Mouse (Mus musculus) thymus, postnatal 14 days (tissue): ENCODE data around the gene Slc27a5.

ENCODE experiments used
- DNase-seq: peaks from one replicate; pipeline ENCODE4 v3.0.0; 2021

The Slc27a5 gene

DNA sequence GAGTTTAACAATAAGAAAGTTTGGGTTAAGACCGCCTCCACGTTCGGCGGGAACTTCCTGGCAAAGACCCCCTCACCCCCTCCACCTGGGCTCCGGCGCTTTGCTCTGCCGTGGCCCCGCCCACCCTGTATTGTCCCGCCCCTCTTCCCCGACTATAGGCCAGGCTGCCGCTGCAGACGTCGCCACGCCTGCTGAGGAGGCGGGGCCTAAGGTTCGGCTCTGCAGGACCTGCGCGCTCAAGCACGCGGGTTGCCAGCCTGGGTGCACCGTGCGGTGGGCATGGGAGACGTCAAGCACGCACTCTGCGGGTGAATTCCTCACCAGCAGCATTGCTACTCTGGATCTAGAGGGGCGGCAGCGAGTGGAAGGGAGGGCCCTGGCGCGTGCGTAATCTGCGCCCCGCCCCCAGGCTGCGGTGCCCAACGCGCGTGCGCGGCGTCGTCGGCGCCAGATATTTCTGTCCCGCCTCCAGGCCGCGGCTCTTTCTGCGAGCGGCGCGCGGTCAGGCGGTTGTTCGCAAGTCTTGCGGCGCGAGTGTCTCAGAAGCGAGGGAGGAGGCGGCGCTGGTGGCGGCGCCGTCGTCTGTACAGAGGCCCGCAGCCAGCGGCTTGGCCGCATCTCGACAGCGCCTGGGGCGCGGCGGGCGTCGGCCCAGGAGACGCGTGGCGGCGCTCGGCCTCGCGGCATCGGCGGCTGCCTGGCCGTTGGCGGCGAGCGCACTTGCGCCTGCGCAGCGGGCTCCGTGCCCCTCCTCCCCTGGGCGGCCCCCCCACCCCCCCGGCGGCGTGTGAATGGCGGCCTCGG is 26.1 kb upstream of the Slc27a5 start:
- DNase-seq = peak; percentile 95

DNA sequence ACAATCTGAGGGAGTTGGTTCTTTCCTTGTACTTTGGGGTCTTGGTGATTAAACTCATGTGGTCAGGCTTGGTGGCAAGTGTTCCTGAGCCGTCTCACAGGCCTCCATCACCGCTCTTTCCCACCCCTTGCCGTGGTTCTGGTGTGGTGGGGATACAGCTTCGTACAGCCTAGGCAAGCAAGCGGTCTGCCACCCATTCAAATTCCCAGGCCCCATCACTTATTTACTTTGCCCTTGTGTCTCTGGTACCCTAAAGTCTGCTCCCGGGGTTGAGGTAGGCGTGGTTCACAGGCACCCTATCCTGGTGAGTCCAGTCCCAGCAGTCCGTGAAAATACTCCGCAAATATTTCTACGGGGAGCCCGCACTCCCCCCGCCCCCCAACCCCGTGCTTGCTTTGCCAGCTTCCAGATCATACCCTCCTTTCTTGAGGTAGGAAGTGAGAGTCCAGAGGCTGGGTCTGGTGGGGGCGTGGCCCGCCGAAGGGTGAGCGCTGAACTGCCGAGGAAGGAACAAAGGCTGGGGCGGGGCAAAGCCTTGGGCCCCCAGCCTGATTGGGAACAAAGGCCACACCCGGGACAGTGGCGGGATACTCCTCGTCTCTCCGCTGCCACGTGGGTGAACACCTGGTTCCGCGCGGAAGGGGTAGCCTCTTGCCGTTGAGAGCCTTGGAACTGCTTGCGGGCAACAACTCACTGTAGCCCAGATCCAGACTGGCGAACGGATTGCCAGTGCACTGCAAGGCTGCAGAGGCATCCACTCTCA is 25.0 kb upstream of the Slc27a5 start:
- peak; percentile 83 for DNase-seq

DNA sequence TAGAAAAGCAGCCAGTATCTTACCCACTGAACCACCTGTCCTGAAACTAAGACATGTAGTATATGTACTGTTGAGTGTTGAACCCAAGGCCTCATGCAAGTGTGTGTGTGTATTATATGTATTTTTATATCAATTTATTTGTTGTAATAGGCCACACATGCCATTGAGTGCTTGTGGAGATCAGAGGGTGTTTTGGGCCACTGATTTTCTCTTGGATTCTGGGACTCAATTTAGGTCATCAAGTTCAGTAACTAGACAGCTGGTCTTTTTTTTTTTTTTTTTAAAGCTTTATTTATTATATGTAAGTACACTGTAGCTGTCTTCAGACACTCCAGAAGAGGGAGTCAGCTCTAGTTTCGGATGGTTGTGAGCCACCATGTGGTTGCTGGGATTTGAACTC is 17.2 kb upstream of the Slc27a5 start:
- no peak for DNase-seq

DNA sequence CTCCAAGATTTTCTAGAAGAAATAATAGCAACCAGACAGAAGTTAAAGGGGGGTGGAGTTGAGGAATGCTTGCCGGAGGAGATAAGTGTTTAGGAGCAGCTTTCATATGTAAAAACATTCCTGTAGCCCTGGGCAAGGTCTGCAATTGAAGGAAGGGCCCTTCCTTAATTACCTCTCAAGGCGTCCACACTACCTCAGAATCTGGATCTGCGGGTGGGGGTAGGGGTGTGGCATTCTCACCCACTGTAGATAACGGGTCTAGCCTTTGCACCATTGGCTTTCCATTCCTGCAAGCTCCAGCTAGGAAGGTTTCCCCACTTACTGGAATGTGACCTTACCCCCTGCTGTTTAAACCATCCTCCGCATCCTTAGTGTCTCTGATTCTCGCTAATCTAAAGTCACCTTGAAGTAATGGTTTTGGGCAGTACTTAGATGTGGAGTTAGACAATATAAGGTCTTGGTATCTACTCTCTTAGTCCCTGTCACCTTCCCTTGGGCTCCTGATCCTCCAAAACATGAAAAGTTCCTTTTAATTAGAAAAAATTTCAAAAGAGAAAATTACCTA is 16.4 kb upstream of the Slc27a5 start:
- DNase-seq = no peak

DNA sequence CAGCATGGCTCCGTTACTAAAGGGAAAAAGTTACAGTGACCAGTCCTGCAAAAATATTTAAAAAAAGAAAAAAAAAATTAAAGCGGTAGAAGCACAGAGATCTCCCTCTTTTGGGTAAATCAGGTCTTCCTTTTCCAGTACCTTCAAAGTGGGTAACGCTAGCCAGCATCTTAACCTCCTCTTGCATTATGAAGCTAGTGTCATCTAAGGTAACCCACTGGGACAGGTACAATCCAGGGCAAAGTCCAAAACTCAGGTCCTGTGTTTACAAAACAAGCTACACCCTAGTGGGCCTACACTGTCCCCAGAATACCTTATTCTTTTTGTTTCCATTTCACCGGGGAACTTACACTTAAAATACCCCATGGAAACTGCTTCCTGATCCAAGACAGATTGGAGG is 15.7 kb upstream of the Slc27a5 start:
- DNase-seq = no peak

GRCm38 (mm10) chr7:13010005-13010908 is 12.3 kb upstream of the Slc27a5 start, which contains the start of gene Zbtb45:
Zbtb45 (minus strand) TSS chr7:13010034.
- DNase-seq = peak; percentile 27

GRCm38 (mm10) chr7:13009143-13010004 is 11.4 kb upstream of the Slc27a5 start:
- peak; percentile 92 for DNase-seq

DNA sequence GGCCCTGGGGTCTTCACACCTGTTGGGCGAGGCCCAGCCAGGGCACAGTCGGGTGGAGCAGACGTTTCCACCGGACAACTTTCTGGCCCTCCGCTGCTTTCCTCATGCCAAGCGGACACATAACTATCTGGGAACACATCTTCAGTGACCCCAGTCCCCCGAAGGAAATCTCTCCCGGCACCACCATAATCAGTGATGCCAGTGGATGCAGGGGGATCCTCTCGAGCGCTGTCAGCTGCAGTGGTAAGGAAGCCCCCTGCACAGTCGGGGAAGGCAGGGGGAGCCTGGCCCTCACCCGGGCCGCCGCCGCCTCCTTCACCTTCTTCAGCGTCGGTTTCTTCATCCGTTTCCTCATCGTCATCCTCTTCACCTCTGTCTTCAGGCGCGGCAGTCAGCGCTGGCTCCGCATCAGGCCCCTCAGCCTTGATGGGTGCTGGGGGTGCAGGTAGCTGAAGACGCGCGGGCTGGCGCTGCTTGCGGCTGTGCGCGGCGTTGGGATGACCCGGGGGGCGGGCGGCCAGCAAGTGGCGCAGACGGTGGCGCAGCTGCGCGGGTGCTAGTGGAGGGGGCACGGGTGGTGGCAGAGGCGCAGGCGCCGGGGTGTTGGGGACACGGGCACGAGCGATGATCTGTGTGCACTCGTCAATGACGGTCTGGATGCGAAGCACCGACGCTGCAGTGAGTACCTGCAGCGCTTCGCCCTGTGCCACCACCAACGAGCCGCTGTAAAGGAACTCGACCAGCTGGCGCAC is 9.5 kb upstream of the Slc27a5 start:
- DNase-seq = no peak

GRCm38 (mm10) chr7:13006531-13006930 is 8.5 kb upstream of the Slc27a5 start:
- DNase-seq = no peak

DNA sequence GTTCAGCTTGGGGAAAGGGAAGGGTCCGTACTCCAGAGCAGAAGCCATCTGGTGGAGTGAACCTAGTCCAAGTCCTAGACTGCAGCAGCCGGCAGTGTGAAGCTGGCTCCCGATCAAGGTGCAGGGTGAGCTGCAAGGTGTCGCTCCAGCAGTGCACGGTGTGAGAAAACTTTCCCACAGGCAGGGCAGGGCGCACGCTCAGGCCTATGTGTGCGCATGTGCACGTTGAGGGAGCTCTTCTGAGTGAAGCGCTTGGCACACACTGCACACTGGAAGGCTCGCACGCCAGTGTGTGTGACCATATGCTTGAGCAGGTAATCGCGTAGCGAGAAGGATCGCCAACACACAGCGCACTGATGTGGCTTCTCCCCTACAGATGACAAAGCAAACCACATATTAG is 8.0 kb upstream of the Slc27a5 start:
- no peak for DNase-seq

DNA sequence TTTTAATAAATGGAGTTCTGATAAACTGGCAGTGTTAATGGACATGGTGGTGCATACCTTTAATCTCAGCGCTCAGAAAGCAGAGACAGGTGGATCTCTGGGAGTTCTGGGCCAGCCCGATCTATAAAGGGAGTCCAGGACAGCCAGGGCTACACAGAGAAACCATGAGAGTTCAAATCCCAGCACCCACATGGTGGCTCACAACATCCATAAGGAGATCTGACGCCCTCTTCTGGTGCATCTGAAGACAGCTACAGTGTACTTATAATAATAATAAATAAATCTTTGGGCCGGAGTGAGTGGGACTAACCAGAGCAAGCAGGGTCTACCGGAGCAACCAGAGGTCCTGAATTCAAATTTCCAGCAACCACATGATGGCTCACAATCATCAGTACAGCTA is 5.4 kb upstream of the Slc27a5 start:
- no peak for DNase-seq

GRCm38 (mm10) chr7:13001584-13001983 is 3.6 kb upstream of the Slc27a5 start:
- no peak for DNase-seq

DNA sequence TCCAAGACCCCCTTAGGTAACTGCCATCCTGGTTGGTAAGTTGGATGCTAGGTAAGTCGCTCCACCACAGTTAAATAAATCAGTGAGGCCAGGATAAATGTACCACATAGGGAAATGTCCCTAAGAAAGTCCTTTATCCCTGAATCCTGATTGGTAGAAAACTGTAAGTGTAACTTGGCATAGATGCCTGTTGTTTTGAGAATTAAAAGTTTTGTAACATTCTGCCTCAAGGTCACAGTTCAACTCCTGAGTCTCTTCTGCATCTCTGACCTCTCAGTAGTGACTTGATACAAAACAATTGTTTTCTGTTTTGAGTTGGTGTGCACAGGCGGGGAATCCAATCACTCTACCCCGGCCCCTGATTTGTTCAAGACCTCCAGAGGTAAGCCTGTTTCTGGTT is 859 bp upstream of the Slc27a5 start, which contains the start of gene Trim28:
TSS of gene Trim28 (plus strand) at position 264 of the 400 bp plus-strand sequence.
- no peak for DNase-seq

GRCm38 (mm10) chr7:12997230-12997629 is 762 bp downstream of the Slc27a5 start:
- DNase-seq = no peak

DNA sequence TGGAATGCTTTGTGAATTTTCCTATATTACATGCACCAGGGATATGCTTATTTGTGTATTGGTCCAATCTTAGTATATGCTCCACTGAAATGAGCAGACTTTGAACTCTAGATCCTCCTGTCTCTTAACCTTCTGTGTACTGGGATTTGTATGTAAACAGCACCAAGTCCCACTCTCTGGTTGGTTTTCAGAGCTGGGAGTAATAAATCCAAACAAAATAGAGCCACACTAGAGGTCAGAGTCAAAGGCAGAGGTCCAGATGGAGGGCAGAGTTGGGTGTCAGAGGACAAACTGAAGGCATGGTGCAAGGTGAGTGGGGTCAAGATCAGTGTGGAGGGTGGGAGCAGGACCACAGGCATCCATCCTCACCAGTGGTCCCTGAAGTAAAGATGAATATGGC is 2.1 kb downstream of the Slc27a5 start:
- no peak for DNase-seq

GRCm38 (mm10) chr7:12993148-12993547 is 4.8 kb downstream of the Slc27a5 start:
- DNase-seq = no peak

GRCm38 (mm10) chr7:12992222-12992621 is 5.8 kb downstream of the Slc27a5 start:
- peak; percentile 71 for DNase-seq

DNA sequence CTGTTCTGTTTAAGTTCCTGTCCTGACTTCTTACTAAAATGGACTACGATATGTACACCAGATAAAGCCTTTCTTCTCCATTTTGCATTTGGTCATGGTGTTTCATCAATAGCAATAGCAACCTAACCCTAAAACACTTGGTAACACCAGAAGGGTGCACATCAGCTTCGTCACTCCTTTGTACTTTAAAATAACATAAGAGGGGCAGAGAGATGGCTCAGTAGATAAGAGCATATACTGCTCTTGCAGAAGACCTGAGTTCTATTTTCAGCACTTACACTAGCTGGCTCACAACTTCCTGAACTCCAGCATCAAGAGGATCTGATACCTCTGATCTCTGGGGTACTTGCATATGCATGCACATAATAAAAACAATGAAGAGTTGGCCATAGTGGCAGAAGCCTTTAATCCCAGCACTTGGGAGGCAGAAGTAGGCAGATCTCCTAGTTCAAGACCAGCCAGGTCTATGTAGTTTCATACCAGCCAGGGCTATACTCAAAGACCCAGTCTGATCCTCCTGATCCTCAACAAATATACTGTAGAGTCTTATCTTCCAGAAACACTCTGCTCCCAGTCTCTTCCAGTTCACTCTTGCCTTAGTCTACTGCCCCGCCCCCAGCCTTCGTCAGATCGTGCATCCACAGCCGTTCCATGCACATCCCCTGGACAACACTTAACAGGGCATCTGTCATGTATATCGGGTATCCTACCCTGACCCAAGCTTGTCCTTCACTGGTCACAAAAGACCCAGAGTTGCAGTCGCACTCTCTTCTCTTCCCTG is 10.4 kb downstream of the Slc27a5 start:
- DNase-seq = no peak

GRCm38 (mm10) chr7:12986906-12987305 is 11.1 kb downstream of the Slc27a5 start:
- DNase-seq = no peak

DNA sequence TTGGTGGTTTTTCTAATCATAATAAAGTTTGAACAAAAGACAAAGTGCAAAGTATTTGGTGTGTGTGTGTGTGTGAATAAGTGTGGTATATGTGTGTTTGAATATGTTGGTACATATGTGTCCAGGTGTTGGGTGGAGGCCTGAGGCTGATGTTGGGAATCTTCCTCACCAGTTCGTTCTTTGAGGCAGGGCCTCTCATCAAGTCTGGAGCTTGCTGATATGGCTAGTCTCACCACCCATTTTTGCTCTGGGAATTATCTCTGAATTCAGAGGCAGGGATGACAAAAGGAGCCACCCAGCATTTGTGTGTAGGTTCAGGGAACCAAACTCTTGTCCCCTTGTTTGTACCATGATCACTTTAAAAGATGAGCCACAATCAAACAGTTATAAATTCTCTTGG is 12.3 kb downstream of the Slc27a5 start:
- no peak for DNase-seq
